Mouse (Mus musculus): ENCODE measurements at regions not wholly inside any gene's neighbourhood (a gene's known extent, or its start where the extent isn't known, plus 50 kb on each side); places are given as distances from the start of the nearest gene placed in this dataset.

GRCm38 (mm10) chr8:113916649-113917048, 68.1 kb upstream of the Adamts18 start:
- no peak overlapping the region for H3K4me3 ChIP-seq (ENCODE audit: low read depth, low read length)
- DNase-seq (no peak), ATAC-seq (ENCODE audit: insufficient read depth) (no peak)
- no peak for TF ChIP-seq CTCF (IDR thresholded peaks at IDR 0.05; ENCODE audit: low read depth)
- no peak overlapping the region for H3K27ac ChIP-seq (ENCODE audit: low read depth)
- WGBS, result 72% methylated on average over 3 of the region's 3 CpGs
- H3K9ac ChIP-seq, result no peak overlapping the region
- H3K27me3 ChIP-seq (ENCODE audit: insufficient read depth, low read length), result no peaks in the 10 kb centered on the region
- H3K36me3 ChIP-seq (ENCODE audit: insufficient read depth), result no peaks in the 10 kb centered on the region
- H3K4me2 ChIP-seq, result no peak overlapping the region
- no peaks in the 10 kb centered on the region for H3K4me1 ChIP-seq (ENCODE audit: insufficient read depth)
- H3K9me3 ChIP-seq (ENCODE audit: low read depth, low read length), result no peaks in the 10 kb centered on the region

GRCm38 (mm10) chr8:113917197-113917596, 68.7 kb upstream of the Adamts18 start:
- Histone ChIP-seq H3K4me2 (no peak overlapping the region), H3K27me3 (ENCODE audit: insufficient read depth, low read length) (no peaks in the 10 kb centered on the region), H3K4me1 (ENCODE audit: insufficient read depth) (no peaks in the 10 kb centered on the region), H3K36me3 (ENCODE audit: insufficient read depth) (no peaks in the 10 kb centered on the region), H3K4me3 (ENCODE audit: low read depth, low read length) (no peak overlapping the region), H3K9ac (no peak overlapping the region), H3K9me3 (ENCODE audit: low read depth, low read length) (no peaks in the 10 kb centered on the region), H3K27ac (ENCODE audit: low read depth) (no peak overlapping the region)
- no peak for TF ChIP-seq CTCF (IDR thresholded peaks at IDR 0.05; ENCODE audit: low read depth)
- 25% methylated on average over 6 of the region's 6 CpGs for WGBS
- DNase-seq (no peak), ATAC-seq (ENCODE audit: insufficient read depth) (no peak)

DNA sequence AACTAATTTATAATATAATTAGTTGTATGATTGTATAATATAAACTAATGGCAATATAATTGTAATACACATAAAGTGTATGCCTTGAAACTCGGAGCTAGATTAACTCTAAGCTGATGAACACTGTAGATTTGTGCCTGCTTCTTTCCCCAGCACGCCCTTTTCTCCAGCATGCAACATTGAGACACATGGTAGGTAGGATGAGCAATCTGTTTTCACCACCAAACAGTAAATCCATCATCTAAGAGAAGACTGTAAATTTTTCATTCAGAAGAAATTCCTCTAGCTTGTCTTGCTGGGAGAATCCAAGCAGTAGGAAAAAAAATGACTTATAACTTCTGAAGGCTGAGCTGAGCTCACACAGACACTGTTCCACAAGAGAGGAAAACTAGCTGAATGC, 71.8 kb upstream of the Adamts18 start:
- no peak overlapping the region for H3K4me2 ChIP-seq
- H3K4me3 ChIP-seq (ENCODE audit: low read depth, low read length), result no peak overlapping the region
- H3K27ac ChIP-seq (ENCODE audit: low read depth), result no peak overlapping the region
- H3K27me3 ChIP-seq (ENCODE audit: insufficient read depth, low read length), result no peaks in the 10 kb centered on the region
- H3K36me3 ChIP-seq (ENCODE audit: insufficient read depth), result no peaks in the 10 kb centered on the region
- no peak for DNase-seq
- ATAC-seq (ENCODE audit: insufficient read depth), result no peak
- no peaks in the 10 kb centered on the region for H3K9me3 ChIP-seq (ENCODE audit: low read depth, low read length)
- TF ChIP-seq CTCF (IDR thresholded peaks at IDR 0.05; ENCODE audit: low read depth), result no peak
- WGBS, result 56% methylated on average over 2 of the region's 2 CpGs
- no peak overlapping the region for H3K9ac ChIP-seq
- no peaks in the 10 kb centered on the region for H3K4me1 ChIP-seq (ENCODE audit: insufficient read depth)

DNA sequence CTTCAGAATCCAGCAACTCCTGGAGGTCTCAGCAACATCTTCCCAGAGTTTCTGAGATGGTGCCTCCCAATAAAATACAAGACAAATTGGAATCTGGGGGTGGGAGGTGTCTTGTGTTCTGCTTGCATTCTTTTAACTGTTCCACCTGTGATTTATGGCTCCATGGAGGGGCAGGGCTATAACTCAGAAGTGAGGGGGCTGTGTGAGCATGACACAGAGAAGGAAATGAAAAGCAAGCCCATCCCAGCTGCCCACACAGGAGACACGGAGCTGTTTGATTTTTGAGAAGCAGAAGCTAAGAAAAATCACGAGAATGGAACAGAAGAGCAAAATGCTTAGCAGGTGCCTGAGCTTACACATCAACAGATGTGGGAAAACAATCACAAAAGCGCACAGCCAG, 74.8 kb upstream of the Adamts18 start:
- no peak overlapping the region for H3K4me3 ChIP-seq (ENCODE audit: low read depth, low read length)
- ATAC-seq (ENCODE audit: insufficient read depth), result no peak
- DNase-seq, result no peak
- H3K9me3 ChIP-seq (ENCODE audit: low read depth, low read length), result no peaks in the 10 kb centered on the region
- no peaks in the 10 kb centered on the region for H3K36me3 ChIP-seq (ENCODE audit: insufficient read depth)
- H3K4me1 ChIP-seq (ENCODE audit: insufficient read depth), result no peaks in the 10 kb centered on the region
- no peak for TF ChIP-seq CTCF (IDR thresholded peaks at IDR 0.05; ENCODE audit: low read depth)
- H3K4me2 ChIP-seq, result no peak overlapping the region
- no peak overlapping the region for H3K9ac ChIP-seq
- no peak overlapping the region for H3K27ac ChIP-seq (ENCODE audit: low read depth)
- 57% methylated on average over 3 of the region's 3 CpGs for WGBS
- H3K27me3 ChIP-seq (ENCODE audit: insufficient read depth, low read length), result no peaks in the 10 kb centered on the region

DNA sequence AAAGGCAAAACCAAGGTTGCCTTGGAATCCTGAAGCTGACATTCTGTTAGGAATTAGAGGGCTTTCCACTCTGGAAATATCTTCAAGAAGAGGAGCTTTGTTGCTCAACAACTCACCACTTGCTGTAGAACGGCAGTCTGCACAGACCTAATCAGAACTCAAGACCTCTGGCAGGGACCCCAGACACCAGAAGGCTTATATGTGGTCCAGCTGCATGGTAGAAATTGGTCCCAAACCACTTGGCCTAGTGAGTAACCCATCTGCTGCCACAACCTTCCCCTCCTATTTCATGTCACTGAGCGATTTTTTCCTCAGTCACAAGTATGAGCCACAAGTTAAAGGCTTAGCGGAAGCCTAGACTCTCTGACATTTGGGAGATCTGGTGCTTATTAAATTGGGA, 105.2 kb upstream of the Adamts18 start:
- ATAC-seq (ENCODE audit: insufficient read depth) (no peak), DNase-seq (no peak)
- Histone ChIP-seq H3K4me1 (ENCODE audit: insufficient read depth) (no peaks in the 10 kb centered on the region), H3K4me3 (ENCODE audit: low read depth, low read length) (no peak overlapping the region), H3K27me3 (ENCODE audit: insufficient read depth, low read length) (no peaks in the 10 kb centered on the region), H3K9me3 (ENCODE audit: low read depth, low read length) (no peaks in the 10 kb centered on the region), H3K36me3 (ENCODE audit: insufficient read depth) (no peaks in the 10 kb centered on the region), H3K9ac (no peak overlapping the region), H3K4me2 (no peak overlapping the region), H3K27ac (ENCODE audit: low read depth) (no peak overlapping the region)
- whole genome bisulfite sequencing, result 79% methylated on average over 3 of the region's 3 CpGs
- TF ChIP-seq CTCF (IDR thresholded peaks at IDR 0.05; ENCODE audit: low read depth), result no peak

GRCm38 (mm10) chr8:113956439-113957043, 108.0 kb upstream of the Adamts18 start:
- ATAC-seq (ENCODE audit: insufficient read depth) (peak; percentile 66), DNase-seq (peak; percentile 46)
- no peak overlapping the region for H3K4me2 ChIP-seq
- H3K4me1 ChIP-seq (ENCODE audit: insufficient read depth), result no peaks in the 10 kb centered on the region
- H3K9ac ChIP-seq, result no peak overlapping the region
- no peak overlapping the region for H3K4me3 ChIP-seq (ENCODE audit: low read depth, low read length)
- no peaks in the 10 kb centered on the region for H3K27me3 ChIP-seq (ENCODE audit: insufficient read depth, low read length)
- H3K36me3 ChIP-seq (ENCODE audit: insufficient read depth), result no peaks in the 10 kb centered on the region
- H3K27ac ChIP-seq (ENCODE audit: low read depth), result no peak overlapping the region
- TF ChIP-seq CTCF (IDR thresholded peaks at IDR 0.05; ENCODE audit: low read depth), result no peak
- no peaks in the 10 kb centered on the region for H3K9me3 ChIP-seq (ENCODE audit: low read depth, low read length)
- WGBS, result 39% methylated on average over 14 of the region's 14 CpGs

- H3K4me1 ChIP-seq (ENCODE audit: insufficient read depth), result no peaks in the 10 kb centered on the region
- no peak for DNase-seq
- no peak for TF ChIP-seq CTCF (IDR thresholded peaks at IDR 0.05; ENCODE audit: low read depth)
- no peak overlapping the region for H3K27ac ChIP-seq (ENCODE audit: low read depth)
- no peak for ATAC-seq (ENCODE audit: insufficient read depth)
- no peak overlapping the region for H3K9ac ChIP-seq
- WGBS, result 50% methylated on average over 6 of the region's 6 CpGs
- no peaks in the 10 kb centered on the region for H3K27me3 ChIP-seq (ENCODE audit: insufficient read depth, low read length)
- H3K4me2 ChIP-seq, result no peak overlapping the region
- H3K9me3 ChIP-seq (ENCODE audit: low read depth, low read length), result no peaks in the 10 kb centered on the region
- no peaks in the 10 kb centered on the region for H3K36me3 ChIP-seq (ENCODE audit: insufficient read depth)
- H3K4me3 ChIP-seq (ENCODE audit: low read depth, low read length), result no peak overlapping the region
Observed at GRCm38 (mm10) chr8:113957821-113958220, 109.3 kb upstream of the Adamts18 start.
